Mouse (Mus musculus): ENCODE data around the gene Fndc7. TPM values are rescaled to one million over a fixed set of nuclear protein-coding genes. Genes with fewer than 3 reads are reported as not detected.
"Not testable (repeated sequence)": the region's sequence is repeated elsewhere in the genome, so short reads cannot be mapped to it uniquely, and the experiment has no call there.

Gene Fndc7
- polyA plus RNA-seq, 1 experiment from 2014 or later: 0.26 TPM

DNA sequence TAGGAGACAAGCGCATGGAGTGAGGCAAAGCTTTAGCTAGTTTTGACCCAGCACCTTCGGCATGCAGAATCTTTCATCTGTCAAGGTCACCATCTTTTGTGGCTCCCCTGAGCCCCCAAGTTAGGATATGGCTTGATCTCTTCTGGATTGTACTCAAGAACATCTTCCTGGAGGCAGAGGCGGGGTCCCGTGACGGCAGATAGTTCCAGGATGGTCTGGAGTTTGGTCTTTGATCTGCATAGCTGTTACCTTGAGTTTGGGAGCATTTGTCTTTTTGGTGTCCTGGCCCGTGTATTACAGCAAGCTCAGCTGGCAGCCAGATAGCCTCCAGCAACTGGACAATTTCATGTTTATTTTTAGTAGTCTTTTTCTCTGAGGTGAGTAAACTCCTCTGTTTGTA lies 45.8 kb downstream of the Fndc7 start:
- WGBS: 78% methylated on average over 6 of the region's 6 CpGs
- no peaks in the 10 kb centered on the region for H3K36me3 ChIP-seq
- no peak overlapping the region for H3K4me3 ChIP-seq
- DNase-seq (ENCODE audit: low spot score): peak; percentile 68
- no peak overlapping the region for H3K27ac ChIP-seq
- no peaks in the 10 kb centered on the region for H3K27me3 ChIP-seq (ENCODE audit: insufficient read depth, poor library complexity, severe bottlenecking)
- peaks cover 6% of the 10 kb centered on the region for H3K4me1 ChIP-seq
- H3K9me3 ChIP-seq: no peaks in the 10 kb centered on the region

DNA sequence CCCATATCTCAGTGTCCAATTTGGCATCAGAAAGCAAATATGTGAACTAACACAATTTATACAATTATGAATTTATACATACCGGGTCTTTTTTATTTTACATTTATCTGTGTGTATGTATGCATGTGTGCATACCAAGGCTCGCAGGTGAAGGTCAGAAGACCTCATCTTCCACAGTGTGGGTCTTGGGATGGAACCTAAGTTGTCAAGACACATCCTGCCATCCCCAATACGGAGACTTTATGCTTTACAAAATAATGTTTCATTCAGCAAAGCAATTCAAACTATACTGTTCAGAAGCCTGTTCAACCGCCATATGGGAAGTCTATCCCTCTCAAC lies 49.1 kb downstream of the Fndc7 start:
- Histone ChIP-seq H3K36me3 (peaks cover 8% of the 10 kb centered on the region; the same call in 1 of the 2 replicates), H3K4me1 (peaks cover 14% of the 10 kb centered on the region), H3K27ac (no peak overlapping the region), H3K9me3 (no peaks in the 10 kb centered on the region), H3K27me3 (ENCODE audit: insufficient read depth, poor library complexity, severe bottlenecking) (no peaks in the 10 kb centered on the region), H3K4me3 (no peak overlapping the region)
- WGBS: 52% methylated on average over 4 of the region's 4 CpGs
- DNase-seq (ENCODE audit: low spot score): no peak

DNA sequence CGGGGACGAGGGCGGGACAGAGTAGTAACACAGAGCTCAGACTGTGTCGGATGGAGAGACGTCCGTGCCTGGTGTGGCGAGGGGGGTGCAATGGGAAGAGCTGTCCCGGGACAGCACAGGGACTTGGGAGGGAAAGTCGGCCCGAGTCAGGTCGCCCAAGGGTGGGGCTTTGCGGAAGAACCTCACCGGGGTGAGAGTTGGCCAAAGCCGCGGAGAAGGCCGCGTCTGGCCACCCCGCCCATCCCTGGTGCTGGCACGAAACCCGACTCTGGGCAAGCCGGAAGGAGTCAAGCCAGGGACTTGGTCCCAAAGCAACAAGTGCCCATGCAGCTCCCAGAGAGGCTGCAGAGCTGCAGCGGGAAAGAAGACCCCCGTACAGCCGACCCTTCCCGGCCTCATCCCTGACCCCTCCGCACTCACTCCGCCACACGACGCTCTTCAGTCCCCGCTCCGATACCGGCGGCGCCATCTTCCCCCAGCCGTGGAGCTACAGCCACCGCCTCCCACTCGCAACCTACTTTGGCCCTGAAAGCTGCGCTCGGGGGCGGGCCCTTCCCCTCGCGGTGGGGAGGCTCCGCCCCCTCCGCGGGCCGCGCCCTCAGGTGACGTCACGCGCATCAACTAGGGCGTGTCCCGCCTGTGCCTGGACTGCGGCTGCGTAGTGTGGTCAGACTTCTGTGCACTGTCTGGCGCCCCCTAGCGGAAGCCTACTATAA lies 49.6 kb downstream of the Fndc7 start, which contains the start of gene Stxbp3:
Stxbp3 (minus strand) TSS at position 527 of the 716 bp plus-strand sequence.
- H3K9me3 ChIP-seq: no peaks in the 10 kb centered on the region
- peaks cover 8% of the 10 kb centered on the region; the same call in 1 of the 2 replicates for H3K36me3 ChIP-seq
- H3K27ac ChIP-seq: peak within 1 kb of the TSS; percentile 90
- DNase-seq (ENCODE audit: low spot score): peak; percentile 97
- no peaks in the 10 kb centered on the region for H3K27me3 ChIP-seq (ENCODE audit: insufficient read depth, poor library complexity, severe bottlenecking)
- under 1% methylated on average over 56 of the region's 56 CpGs for WGBS
- peaks cover 14% of the 10 kb centered on the region for H3K4me1 ChIP-seq
- peak within 1 kb of the TSS; percentile 74 for H3K4me3 ChIP-seq

DNA sequence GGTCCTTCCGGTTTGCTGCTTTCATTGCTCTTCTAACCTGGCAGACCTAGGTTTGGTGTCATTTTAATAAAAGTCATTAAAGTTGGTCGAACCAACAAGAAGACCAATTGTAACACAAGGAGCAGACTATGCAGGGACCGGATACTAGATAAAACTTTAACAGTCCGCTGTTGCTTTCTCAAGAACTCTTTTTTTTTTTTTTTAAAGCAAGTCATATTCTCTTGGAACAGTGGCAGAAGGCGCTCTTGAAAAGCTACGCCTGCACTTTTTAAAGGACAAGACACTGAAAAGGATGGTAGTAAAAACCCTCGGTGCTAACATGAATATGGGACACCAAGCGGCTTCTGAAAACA lies 50.2 kb downstream of the Fndc7 start:
- 10% methylated on average over 8 of the region's 8 CpGs for WGBS
- peak overlapping the region; percentile 90 for H3K27ac ChIP-seq
- no peaks in the 10 kb centered on the region for H3K9me3 ChIP-seq
- no peak for DNase-seq (ENCODE audit: low spot score)
- H3K4me3 ChIP-seq: peak overlapping the region; percentile 74
- H3K36me3 ChIP-seq: peaks cover 8% of the 10 kb centered on the region; the same call in 1 of the 2 replicates
- peaks cover 14% of the 10 kb centered on the region for H3K4me1 ChIP-seq
- H3K27me3 ChIP-seq (ENCODE audit: insufficient read depth, poor library complexity, severe bottlenecking): no peaks in the 10 kb centered on the region

DNA sequence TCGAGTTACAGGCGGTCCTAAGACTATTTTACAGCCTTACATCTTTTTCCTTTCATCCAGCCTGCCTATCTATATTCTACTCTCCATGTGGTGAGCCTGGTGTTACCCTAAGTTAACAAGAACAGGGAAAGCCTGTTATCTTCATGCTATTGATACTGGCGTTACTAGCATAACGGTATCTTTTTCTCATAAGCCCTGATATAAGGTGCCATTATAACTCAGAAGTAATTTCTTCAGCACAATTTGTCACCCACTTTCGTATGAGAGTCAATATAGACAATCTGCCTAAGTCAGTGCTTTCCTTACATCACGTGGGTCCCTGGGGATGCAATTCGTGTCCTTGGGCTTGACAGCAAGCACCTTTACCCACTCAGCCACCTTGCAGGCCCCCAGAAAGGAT lies 50.8 kb downstream of the Fndc7 start:
- whole genome bisulfite sequencing: 66% methylated on average over 7 of the region's 7 CpGs
- no peaks in the 10 kb centered on the region for H3K27me3 ChIP-seq (ENCODE audit: insufficient read depth, poor library complexity, severe bottlenecking)
- H3K4me1 ChIP-seq: peaks cover 13% of the 10 kb centered on the region
- H3K4me3 ChIP-seq: peak overlapping the region; percentile 74
- H3K27ac ChIP-seq: no peak overlapping the region
- H3K9me3 ChIP-seq: no peaks in the 10 kb centered on the region
- DNase-seq (ENCODE audit: low spot score): peak; percentile 7
- peaks cover 11% of the 10 kb centered on the region; the same call in 1 of the 2 replicates for H3K36me3 ChIP-seq

DNA sequence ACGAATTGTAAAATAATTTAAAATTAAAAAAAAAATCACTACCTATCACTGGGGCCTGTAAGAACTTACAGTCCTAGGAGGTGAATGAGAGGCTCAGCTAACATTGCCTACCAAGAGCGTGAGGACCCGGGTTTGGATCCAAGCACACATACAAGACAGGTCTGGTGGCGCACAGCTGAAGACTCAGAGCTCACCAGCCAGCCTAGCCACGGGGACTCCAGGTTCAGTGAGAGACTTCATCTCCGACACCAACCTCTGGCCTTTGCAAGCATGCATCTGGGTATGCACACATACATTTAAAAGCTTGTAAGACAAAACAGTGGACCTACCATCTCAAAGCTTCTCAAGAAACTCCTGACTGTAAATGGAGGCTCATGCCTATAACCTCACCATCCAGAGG lies 52.9 kb downstream of the Fndc7 start:
- Histone ChIP-seq H3K4me1 (peaks cover 10% of the 10 kb centered on the region), H3K27ac (no peak overlapping the region), H3K4me3 (no peak overlapping the region), H3K9me3 (no peaks in the 10 kb centered on the region), H3K27me3 (ENCODE audit: insufficient read depth, poor library complexity, severe bottlenecking) (no peaks in the 10 kb centered on the region), H3K36me3 (peaks cover 19% of the 10 kb centered on the region)
- 92% methylated on average over 6 of the region's 6 CpGs for WGBS
- DNase-seq (ENCODE audit: low spot score): peak; percentile 66

DNA sequence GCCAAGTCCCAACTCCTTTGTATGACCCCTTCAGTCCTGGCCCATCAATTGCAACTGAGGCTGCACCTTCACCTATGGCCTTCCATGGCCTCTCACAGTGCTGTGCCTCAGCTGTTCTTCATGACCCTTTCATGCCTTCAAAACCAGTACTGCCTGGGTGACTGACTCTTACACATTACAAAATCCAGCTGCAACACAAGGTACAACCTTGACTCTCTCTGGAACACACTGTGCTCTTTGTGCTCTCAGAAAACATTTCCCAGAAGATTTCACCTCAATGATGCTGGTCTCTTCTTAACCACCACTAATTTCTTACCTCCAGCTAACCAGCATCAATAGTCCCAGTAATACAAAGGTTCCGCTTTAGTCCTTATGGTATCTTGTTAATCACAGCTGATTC lies 56.1 kb downstream of the Fndc7 start:
- not testable (repeated sequence) for H3K4me3 ChIP-seq; H3K27ac ChIP-seq; H3K9me3 ChIP-seq; H3K27me3 ChIP-seq (ENCODE audit: insufficient read depth, poor library complexity, severe bottlenecking); DNase-seq (ENCODE audit: low spot score)
- Histone ChIP-seq H3K36me3 (peaks cover 19% of the 10 kb centered on the region), H3K4me1 (peaks cover 12% of the 10 kb centered on the region; the same call in 1 of the 2 replicates)
- WGBS: 91% methylated on average over 1 of the region's 1 CpGs

DNA sequence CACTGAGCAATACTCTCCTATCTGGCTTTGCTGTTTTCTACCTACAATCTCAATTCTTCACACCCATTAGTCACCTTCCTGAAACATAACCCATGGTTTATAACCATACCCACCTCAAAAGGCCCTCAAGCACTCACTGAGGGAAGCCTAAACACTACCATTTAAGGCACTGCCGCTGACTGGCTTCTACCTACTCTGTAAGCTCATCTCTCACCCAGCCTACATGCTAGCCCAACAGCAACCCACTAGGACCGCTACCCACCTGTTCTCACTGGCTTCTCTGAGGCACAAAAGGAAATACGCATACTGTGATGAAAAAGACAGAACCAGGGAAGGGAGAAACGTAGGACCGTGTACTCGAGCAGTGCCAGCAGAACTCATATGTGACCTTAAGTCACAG lies 58.1 kb downstream of the Fndc7 start:
- WGBS: 94% methylated on average over 6 of the region's 6 CpGs
- Histone ChIP-seq H3K27me3 (ENCODE audit: insufficient read depth, poor library complexity, severe bottlenecking) (no peaks in the 10 kb centered on the region), H3K27ac (no peak overlapping the region), H3K4me3 (no peak overlapping the region), H3K9me3 (no peaks in the 10 kb centered on the region), H3K4me1 (peaks cover 7% of the 10 kb centered on the region; the same call in 1 of the 2 replicates), H3K36me3 (peaks cover 16% of the 10 kb centered on the region)
- no peak for DNase-seq (ENCODE audit: low spot score)

DNA sequence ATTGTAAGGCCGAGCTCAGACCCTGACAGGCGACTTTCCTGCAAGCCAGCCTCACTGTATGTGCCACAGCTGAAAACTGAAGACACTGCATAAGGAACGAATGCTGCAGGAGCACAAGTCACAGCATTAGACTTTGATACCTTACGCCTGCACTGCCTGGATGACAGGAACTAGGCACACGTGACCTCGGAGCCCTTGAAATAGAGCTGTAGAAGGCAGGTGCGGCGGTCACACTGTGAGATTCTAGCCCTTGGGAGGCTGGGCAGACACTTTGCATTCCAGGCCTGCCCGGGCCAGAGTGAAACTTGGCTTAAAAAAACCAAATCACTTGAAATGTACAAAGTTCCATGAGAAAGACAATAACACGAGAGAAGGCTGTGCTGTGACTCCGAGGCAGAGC lies 59.3 kb downstream of the Fndc7 start:
- H3K27ac ChIP-seq: no peak overlapping the region
- H3K9me3 ChIP-seq: no peaks in the 10 kb centered on the region
- peaks cover 26% of the 10 kb centered on the region for H3K36me3 ChIP-seq
- no peak overlapping the region for H3K4me3 ChIP-seq
- no peaks in the 10 kb centered on the region for H3K27me3 ChIP-seq (ENCODE audit: insufficient read depth, poor library complexity, severe bottlenecking)
- peaks cover 7% of the 10 kb centered on the region; the same call in 1 of the 2 replicates for H3K4me1 ChIP-seq
- 72% methylated on average over 11 of the region's 11 CpGs for WGBS
- DNase-seq (ENCODE audit: low spot score): no peak

DNA sequence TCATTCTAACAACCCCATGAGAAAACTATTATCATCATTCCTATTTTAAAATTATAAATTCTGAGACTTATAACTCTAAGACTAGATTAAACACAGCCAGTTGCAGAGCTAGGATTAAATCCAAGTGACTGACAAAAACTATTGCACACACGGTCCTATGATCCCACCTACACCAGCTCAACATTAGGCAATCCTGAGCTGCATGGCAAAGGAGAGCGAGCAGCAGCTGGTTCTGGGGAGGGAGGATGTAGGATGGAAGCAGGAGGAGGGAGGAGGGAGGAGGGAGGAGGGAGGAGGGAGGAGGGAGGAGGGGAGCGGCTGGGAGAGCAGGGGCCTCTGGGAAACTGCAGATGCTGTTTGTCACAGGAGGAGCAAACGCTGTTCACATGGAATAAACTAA lies 74.2 kb downstream of the Fndc7 start:
- Histone ChIP-seq H3K36me3 (peaks cover 55% of the 10 kb centered on the region), H3K9me3 (no peaks in the 10 kb centered on the region), H3K4me1 (no peaks in the 10 kb centered on the region), H3K27ac (no peak overlapping the region), H3K4me3 (no peak overlapping the region), H3K27me3 (ENCODE audit: insufficient read depth, poor library complexity, severe bottlenecking) (no peaks in the 10 kb centered on the region)
- DNase-seq (ENCODE audit: low spot score): no peak
- WGBS: 90% methylated on average over 4 of the region's 4 CpGs

DNA sequence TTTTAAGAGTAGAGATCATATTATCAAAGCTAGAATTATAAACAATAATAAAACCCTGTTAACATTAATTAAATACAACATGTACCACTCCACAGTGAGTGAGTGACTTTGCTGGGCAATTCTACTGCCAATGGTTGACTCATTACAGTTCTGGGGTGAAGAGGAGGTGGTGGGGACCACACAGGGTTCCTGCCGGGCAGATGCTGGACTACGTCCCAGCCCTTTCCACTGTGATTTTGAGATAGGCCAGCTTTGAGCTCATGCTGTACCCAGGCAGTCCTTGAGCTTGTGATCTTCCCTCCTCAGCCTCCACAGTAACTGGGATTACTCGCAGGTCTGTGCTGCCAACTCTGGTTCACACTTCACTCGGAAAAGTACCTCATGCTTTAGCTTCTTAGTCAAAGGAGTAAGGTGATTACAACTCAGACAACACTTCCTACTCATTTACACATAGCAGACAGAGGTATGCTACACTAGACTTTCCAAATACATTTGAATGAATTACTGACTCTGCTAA lies 79.0 kb downstream of the Fndc7 start:
- Histone ChIP-seq H3K9me3 (no peaks in the 10 kb centered on the region), H3K4me3 (no peak overlapping the region), H3K36me3 (peaks cover 56% of the 10 kb centered on the region), H3K4me1 (no peaks in the 10 kb centered on the region), H3K27ac (no peak overlapping the region), H3K27me3 (ENCODE audit: insufficient read depth, poor library complexity, severe bottlenecking) (no peaks in the 10 kb centered on the region)
- 84% methylated on average over 4 of the region's 4 CpGs for WGBS
- DNase-seq (ENCODE audit: low spot score): no peak

DNA sequence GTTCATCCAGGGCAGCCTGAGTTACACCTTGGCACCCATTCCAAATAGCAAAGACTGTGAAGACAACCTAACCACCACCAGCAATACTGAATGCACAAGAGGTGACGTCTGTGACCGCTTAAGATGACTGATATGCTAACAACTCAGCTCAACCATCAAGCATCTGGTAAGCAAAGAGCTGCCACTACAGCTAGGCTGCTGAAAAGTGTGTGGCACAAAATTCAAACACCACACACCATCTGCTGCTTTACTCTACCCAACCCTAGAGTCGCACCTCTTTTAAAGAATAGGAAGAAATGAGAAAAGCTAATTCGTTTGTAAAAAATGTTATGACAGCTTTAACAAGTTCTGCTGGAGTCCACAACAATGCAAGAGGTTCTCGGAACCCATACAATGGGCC lies 84.2 kb downstream of the Fndc7 start:
- Histone ChIP-seq H3K4me1 (peaks cover 6% of the 10 kb centered on the region), H3K27me3 (ENCODE audit: insufficient read depth, poor library complexity, severe bottlenecking) (no peaks in the 10 kb centered on the region), H3K27ac (no peak overlapping the region), H3K4me3 (no peak overlapping the region), H3K9me3 (no peaks in the 10 kb centered on the region), H3K36me3 (peaks cover 67% of the 10 kb centered on the region)
- 74% methylated on average over 5 of the region's 5 CpGs for WGBS
- no peak for DNase-seq (ENCODE audit: low spot score)

Measured in heart, embryonic 10.5 days (tissue).